Comparison of ENCODE assay signal across 18 mouse cellular contexts in genomic region chr14:17089640-17090572, GRCm38 (mm10).
A peak's percentile ranks its signal among the peaks of the same experiment; 100 is the strongest.
DNase-seq lines count a peak whose midpoint lies in the region; ATAC-seq and TF ChIP-seq lines count a peak whose summit lies in the region.
"Had no signal": no experiment of that assay in that cellular context is flagged by ENCODE, and none has a peak within 500 bp of the region (broad histone marks: within the 10 kb centered on the region; RNA-seq: fewer than 3 reads in every experiment).

No protein-coding gene starts in this region.

- ATAC-seq in kidney, postnatal 0 days (replicated peaks; ENCODE audit: low FRiP score, low read depth), result no peak
- ATAC-seq in midbrain, embryonic 15.5 days (replicated peaks), result peak; percentile 78

- H3K9ac ChIP-seq in kidney, postnatal 0 days (ENCODE audit: low read depth, low read length), result no peak overlapping the region
- no peak overlapping the region for H3K9ac ChIP-seq in midbrain, embryonic 15.5 days
- H3K9ac ChIP-seq: limb, embryonic 15.5 days; liver, embryonic 15.5 days; neural tube, embryonic 13.5 days had no signal

- no peak overlapping the region for H3K4me3 ChIP-seq in kidney, postnatal 0 days (replicated peaks; ENCODE audit: low read depth, low read length)
- no peak overlapping the region for H3K4me3 ChIP-seq in midbrain, embryonic 15.5 days
- H3K4me3 ChIP-seq: limb, embryonic 15.5 days; liver, embryonic 15.5 days; neural tube, embryonic 13.5 days had no signal

- no peak overlapping the region for H3K27ac ChIP-seq in kidney, postnatal 0 days
- no peak overlapping the region for H3K27ac ChIP-seq in midbrain, embryonic 15.5 days
- H3K27ac ChIP-seq: limb, embryonic 15.5 days; liver, embryonic 15.5 days; neural tube, embryonic 13.5 days had no signal

- H3K9me3 ChIP-seq in kidney, postnatal 0 days (replicated peaks; ENCODE audit: low read length), result no peaks in the 10 kb centered on the region
- no peaks in the 10 kb centered on the region for H3K9me3 ChIP-seq in midbrain, embryonic 15.5 days
- H3K9me3 ChIP-seq: limb, embryonic 15.5 days; liver, embryonic 15.5 days; neural tube, embryonic 13.5 days had no signal

- intact Hi-C loops in heart, postnatal 36 days (cut with DNase I), result no loop called here
- intact Hi-C loops in gastrocnemius, postnatal 14 days (cut with DNase I; ENCODE audit: low total_unique reads), result no loop called here

- H3K27me3 ChIP-seq in kidney, postnatal 0 days (ENCODE audit: insufficient read depth, low read length), result no peaks in the 10 kb centered on the region
- H3K27me3 ChIP-seq in midbrain, embryonic 15.5 days (replicated peaks), result no peaks in the 10 kb centered on the region
- H3K27me3 ChIP-seq: limb, embryonic 15.5 days; liver, embryonic 15.5 days; neural tube, embryonic 13.5 days had no signal

- H3K4me2 ChIP-seq in kidney, postnatal 0 days (ENCODE audit: low read length), result no peak overlapping the region
- no peak overlapping the region for H3K4me2 ChIP-seq in midbrain, embryonic 15.5 days
- H3K4me2 ChIP-seq: heart, embryonic 11.5 days; limb, embryonic 15.5 days; liver, embryonic 15.5 days; neural tube, embryonic 13.5 days had no signal

- no peaks in the 10 kb centered on the region for H3K4me1 ChIP-seq in kidney, postnatal 0 days (replicated peaks; ENCODE audit: insufficient read depth, low read length)
- peaks cover 5% of the 10 kb centered on the region for H3K4me1 ChIP-seq in midbrain, embryonic 15.5 days
- H3K4me1 ChIP-seq: limb, embryonic 15.5 days; liver, embryonic 15.5 days had no signal

- TF ChIP-seq CTCF in kidney, postnatal 0 days (IDR thresholded peaks at IDR 0.05; ENCODE audit: low read depth), result peak; percentile 20; the same call in 1 of the 2 replicates

- no peaks in the 10 kb centered on the region for H3K36me3 ChIP-seq in kidney, postnatal 0 days (ENCODE audit: insufficient read depth, low read length)
- H3K36me3 ChIP-seq in midbrain, embryonic 15.5 days (replicated peaks), result no peaks in the 10 kb centered on the region
- H3K36me3 ChIP-seq: limb, embryonic 15.5 days; liver, embryonic 15.5 days; neural tube, embryonic 13.5 days had no signal

- DNase-seq in kidney, postnatal 0 days (ENCODE audit: low spot score), result no peak
- DNase-seq in kidney, postnatal 4 days, result no peak
- peak; percentile 29 for DNase-seq in ZHBTc4 (ENCODE audit: low read depth, low spot score)
- DNase-seq in embryo, embryonic 11 days, result peak; percentile 29
- no peak for DNase-seq in spleen, postnatal 14 days (ENCODE audit: low spot score in 2 of 2)
- DNase-seq in heart, postnatal 36 days, result no peak
- no peak for DNase-seq in gastrocnemius, postnatal 14 days
- DNase-seq: cerebellum, adult 8-10 months; heart, postnatal 10 days; kidney, adult 2 months; kidney, postnatal 14 days; lung, postnatal 10 days; thymus, adult 2 months had no signal

- 48% methylated on average over 3 of the region's 3 CpGs for WGBS in kidney, postnatal 0 days
- 21% methylated on average over 3 of the region's 3 CpGs for WGBS in midbrain, embryonic 15.5 days

Comparison
In these comparisons a context has a peak if more than half of its experiments do, and no peak if none do; other contexts are left out.
1. DNase-seq: peak in ZHBTc4 (single experiment) and embryo, embryonic 11 days (single experiment); none in kidney, postnatal 0 days (single experiment), kidney, postnatal 4 days (0 of 2), spleen, postnatal 14 days (0 of 2), heart, postnatal 36 days (0 of 2) and gastrocnemius, postnatal 14 days (single experiment).